Comparison of ENCODE assay signal across 21 mouse cellular contexts in the genomic region with DNA sequence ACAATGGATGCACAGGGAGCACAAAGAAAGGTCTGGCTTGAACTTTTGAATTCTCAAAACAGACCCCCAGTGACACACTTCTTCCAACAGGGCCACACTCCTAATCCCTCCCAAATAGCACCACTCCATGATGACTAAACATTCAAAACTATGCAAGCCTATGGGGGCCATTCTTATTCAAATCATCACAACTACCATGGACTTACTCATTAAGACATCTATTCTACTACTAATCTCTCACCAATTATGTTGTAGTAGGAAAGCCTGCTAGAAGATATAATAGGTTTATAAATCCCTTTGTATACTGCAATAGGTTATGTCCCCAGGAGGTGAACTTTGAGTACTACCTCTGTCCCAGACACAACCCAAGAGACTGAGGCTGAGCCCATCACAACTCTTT.
"Had no signal": no experiment of that assay in that cellular context is flagged by ENCODE, and none has a peak within 500 bp of the region (broad histone marks: within the 10 kb centered on the region; RNA-seq: fewer than 3 reads in every experiment).

No protein-coding gene starts in this region.

- H3K9ac ChIP-seq: limb, embryonic 12.5 days; limb, embryonic 15.5 days; liver, embryonic 14.5 days; liver, postnatal 0 days; lung, embryonic 14.5 days; neural tube, embryonic 12.5 days; neural tube, embryonic 15.5 days had no signal

- H3K27ac ChIP-seq: kidney, postnatal 0 days; limb, embryonic 12.5 days; limb, embryonic 15.5 days; liver, embryonic 14.5 days; macrophage; neural tube, embryonic 12.5 days; neural tube, embryonic 15.5 days; stomach, postnatal 0 days had no signal

- DNase-seq: kidney, adult 2 months; kidney, postnatal 25 days; left cerebral cortex, postnatal 4 days; liver, postnatal 0 days; lung, embryonic 14.5 days; right cerebral cortex, adult 18-20 months; right cerebral cortex, postnatal 14 days; right cerebral cortex, postnatal 4 days; thymus, adult 2 months; thymus, postnatal 14 days; thymus, postnatal 4 days had no signal

- H3K27me3 ChIP-seq: limb, embryonic 12.5 days; limb, embryonic 15.5 days; neural tube, embryonic 12.5 days; neural tube, embryonic 15.5 days had no signal

- ATAC-seq: liver, postnatal 0 days; lung, postnatal 0 days had no signal

- H3K4me3 ChIP-seq: limb, embryonic 12.5 days; limb, embryonic 15.5 days; neural tube, embryonic 12.5 days; neural tube, embryonic 15.5 days had no signal

- H3K36me3 ChIP-seq: limb, embryonic 12.5 days; limb, embryonic 15.5 days; neural tube, embryonic 12.5 days; neural tube, embryonic 15.5 days had no signal

- H3K4me2 ChIP-seq: limb, embryonic 12.5 days; limb, embryonic 15.5 days; liver, embryonic 11.5 days; lung, embryonic 14.5 days; neural tube, embryonic 12.5 days; neural tube, embryonic 15.5 days had no signal

- H3K9me3 ChIP-seq: limb, embryonic 12.5 days; limb, embryonic 15.5 days; neural tube, embryonic 12.5 days; neural tube, embryonic 15.5 days had no signal

- H3K4me1 ChIP-seq: limb, embryonic 12.5 days; limb, embryonic 15.5 days; neural tube, embryonic 12.5 days; neural tube, embryonic 15.5 days had no signal
